9 mouse cellular contexts compared by ENCODE assay signal in genomic region chr4:99931240-99931580, GRCm38 (mm10). TPM values are rescaled to one million over a fixed set of nuclear protein-coding genes. Genes with fewer than 3 reads are reported as not detected.
A peak's percentile ranks its signal among the peaks of the same experiment; 100 is the strongest.
DNase-seq lines count a peak whose midpoint lies in the region; ATAC-seq and TF ChIP-seq lines count a peak whose summit lies in the region.
"Had no signal": no experiment of that assay in that cellular context is flagged by ENCODE, and none has a peak within 500 bp of the region (broad histone marks: within the 10 kb centered on the region; RNA-seq: fewer than 3 reads in every experiment).

No protein-coding gene starts in this region.

- no peaks in the 10 kb centered on the region for H3K9me3 ChIP-seq in forebrain, embryonic 13.5 days (replicated peaks)
- no peaks in the 10 kb centered on the region for H3K9me3 ChIP-seq in forebrain, embryonic 11.5 days (ENCODE audit: control insufficient read depth, low read length)
- H3K9me3 ChIP-seq in intestine, postnatal 0 days (ENCODE audit: control insufficient read depth), result no peaks in the 10 kb centered on the region
- no peaks in the 10 kb centered on the region for H3K9me3 ChIP-seq in neural tube, embryonic 13.5 days

- no peaks in the 10 kb centered on the region for H3K27me3 ChIP-seq in forebrain, embryonic 13.5 days
- H3K27me3 ChIP-seq in forebrain, embryonic 11.5 days (ENCODE audit: control insufficient read depth, insufficient read depth, low read length), result no peaks in the 10 kb centered on the region
- no peaks in the 10 kb centered on the region for H3K27me3 ChIP-seq in liver, adult 2 months (ENCODE audit: control insufficient read depth, insufficient read depth, low read length)
- H3K27me3 ChIP-seq in intestine, postnatal 0 days (replicated peaks; ENCODE audit: control insufficient read depth, insufficient read depth, low read length), result no peaks in the 10 kb centered on the region
- H3K27me3 ChIP-seq in neural tube, embryonic 13.5 days, result peaks cover 8% of the 10 kb centered on the region; the same call in 1 of the 2 replicates

- 65% methylated on average over 11 of the region's 11 CpGs for WGBS in forebrain, embryonic 13.5 days
- 62% methylated on average over 11 of the region's 11 CpGs for WGBS in forebrain, embryonic 11.5 days
- 25% methylated on average over 11 of the region's 11 CpGs for WGBS in liver, adult 2 months
- 56% methylated on average over 11 of the region's 11 CpGs for WGBS in intestine, postnatal 0 days
- 69% methylated on average over 11 of the region's 11 CpGs for WGBS in neural tube, embryonic 13.5 days

- peaks cover 32% of the 10 kb centered on the region; the same call in 1 of the 2 replicates for H3K79me2 ChIP-seq in liver, adult 2 months (ENCODE audit: control insufficient read depth, insufficient read depth, low read length)

- H3K4me3 ChIP-seq in forebrain, embryonic 13.5 days, result no peak overlapping the region
- no peak overlapping the region for H3K4me3 ChIP-seq in forebrain, embryonic 11.5 days (ENCODE audit: low read depth, low read length)
- H3K4me3 ChIP-seq in liver, adult 2 months (ENCODE audit: insufficient read depth, low read depth, low read length), result peak overlapping the region; percentile 33
- peak overlapping the region; percentile 76 for H3K4me3 ChIP-seq in intestine, postnatal 0 days (ENCODE audit: low read depth, low read length)
- H3K4me3 ChIP-seq in neural tube, embryonic 13.5 days, result no peak overlapping the region

- H3K4me1 ChIP-seq in forebrain, embryonic 13.5 days, result peaks cover 15% of the 10 kb centered on the region
- no peaks in the 10 kb centered on the region for H3K4me1 ChIP-seq in forebrain, embryonic 11.5 days (replicated peaks; ENCODE audit: control insufficient read depth, insufficient read depth, low read length)
- H3K4me1 ChIP-seq in liver, adult 2 months (ENCODE audit: control insufficient read depth, insufficient read depth, low read length), result peaks cover 23% of the 10 kb centered on the region
- H3K4me1 ChIP-seq in intestine, postnatal 0 days (replicated peaks; ENCODE audit: control insufficient read depth, insufficient read depth, low read length), result no peaks in the 10 kb centered on the region; the same call in 1 of the 2 replicates
- H3K4me1 ChIP-seq in neural tube, embryonic 13.5 days (replicated peaks), result peaks cover 16% of the 10 kb centered on the region

- no peak for TF ChIP-seq POLR2A in liver, adult 2 months (IDR thresholded peaks at IDR 0.05; ENCODE audit: extremely low read depth, insufficient read depth, low read length)

- no peak for ATAC-seq in forebrain, embryonic 13.5 days
- no peak for ATAC-seq in forebrain, embryonic 11.5 days (replicated peaks; ENCODE audit: low FRiP score)
- no peak for ATAC-seq in intestine, postnatal 0 days
- ATAC-seq in neural tube, embryonic 13.5 days (ENCODE audit: low read depth), result no peak
- ATAC-seq: activated CD4-positive, CD25-positive, alpha-beta regulatory T cell, adult 4 months had no signal

- no peak for TF ChIP-seq CTCF in liver, adult 2 months (IDR thresholded peaks at IDR 0.05; ENCODE audit: low read depth, low read length)
- TF ChIP-seq CTCF in intestine, postnatal 0 days (IDR thresholded peaks at IDR 0.05; ENCODE audit: low read depth), result no peak

- H3K4me2 ChIP-seq in forebrain, embryonic 13.5 days, result 0 out of 2 replicates have a peak overlapping the region, but pooled peaks have one; percentile 92
- H3K4me2 ChIP-seq in forebrain, embryonic 11.5 days (ENCODE audit: low read depth, low read length, severe bottlenecking), result no peak overlapping the region
- peak overlapping the region; percentile 86 for H3K4me2 ChIP-seq in intestine, postnatal 0 days (replicated peaks; ENCODE audit: low read depth)
- peak overlapping the region; percentile 74 for H3K4me2 ChIP-seq in neural tube, embryonic 13.5 days

- H3K9ac ChIP-seq in forebrain, embryonic 13.5 days, result no peak overlapping the region
- H3K9ac ChIP-seq in forebrain, embryonic 11.5 days (ENCODE audit: low read length), result no peak overlapping the region
- H3K9ac ChIP-seq in liver, adult 2 months (ENCODE audit: low read depth, low read length), result peak overlapping the region; percentile 29
- peak overlapping the region; percentile 66; the same call in 1 of the 2 replicates for H3K9ac ChIP-seq in intestine, postnatal 0 days (ENCODE audit: low read depth, low read length)
- no peak overlapping the region for H3K9ac ChIP-seq in neural tube, embryonic 13.5 days

- no peak for DNase-seq in forebrain, embryonic 11.5 days (ENCODE audit: low spot score)
- DNase-seq in liver, adult 2 months (ENCODE audit: extremely low read depth, low read depth, low spot score), result no peak
- no peak for DNase-seq in liver
- no peak for DNase-seq in adrenal gland, adult 18-20 months (ENCODE audit: low spot score in 2 of 2)
- DNase-seq in thymus, postnatal 4 days, result no peak

- no peak overlapping the region for H3K27ac ChIP-seq in forebrain, embryonic 13.5 days
- H3K27ac ChIP-seq in forebrain, embryonic 11.5 days (ENCODE audit: low read depth, low read length), result no peak overlapping the region
- peak overlapping the region; percentile 56 for H3K27ac ChIP-seq in liver, adult 2 months (replicated peaks; ENCODE audit: insufficient read depth, low read depth, low read length)
- H3K27ac ChIP-seq in intestine, postnatal 0 days (ENCODE audit: low read depth, low read length), result peak overlapping the region; percentile 94
- no peak overlapping the region for H3K27ac ChIP-seq in neural tube, embryonic 13.5 days (replicated peaks)

- no peaks in the 10 kb centered on the region for H3K36me3 ChIP-seq in forebrain, embryonic 13.5 days (ENCODE audit: poor library complexity, severe bottlenecking)
- H3K36me3 ChIP-seq in forebrain, embryonic 11.5 days (ENCODE audit: control insufficient read depth, insufficient read depth, low read length), result no peaks in the 10 kb centered on the region
- H3K36me3 ChIP-seq in liver, adult 2 months (ENCODE audit: control insufficient read depth, insufficient read depth, low read length), result peaks cover 2% of the 10 kb centered on the region; the same call in 1 of the 2 replicates
- no peaks in the 10 kb centered on the region for H3K36me3 ChIP-seq in intestine, postnatal 0 days (ENCODE audit: control insufficient read depth, insufficient read depth)
- no peaks in the 10 kb centered on the region for H3K36me3 ChIP-seq in neural tube, embryonic 13.5 days

RNA-seq across cellular contexts. Expression of gene Itgb3bp, which starts 1.6 kb away (rescaled TPM):
- 35.4 and 44.1 TPM in 2 replicates for polyA plus RNA-seq in forebrain, embryonic 13.5 days (2015; fragmentation: Nextera tagmentation; extraction: Ambion mirVana)
- 51.0 and 57.3 TPM in 2 replicates for polyA plus RNA-seq in forebrain, embryonic 11.5 days (2014; fragmentation: Nextera tagmentation; extraction: Ambion mirVana)
- total RNA-seq in liver, adult 2 months (2014; rRNA removed), result 1.4 and 2.6 TPM in 2 replicates
- polyA plus RNA-seq in liver, adult 2 months (2012; rRNA removed), result 0.19 and 0.26 TPM in 2 replicates
- polyA plus RNA-seq in intestine, postnatal 0 days (2015; fragmentation: Nextera tagmentation; extraction: Ambion mirVana), result 21.7 and 22.4 TPM in 2 replicates
- 19.7 and 20.5 TPM in 2 replicates for polyA plus RNA-seq in neural tube, embryonic 13.5 days (2015; fragmentation: Nextera tagmentation; extraction: Ambion mirVana)
- 1 to 10 TPM; 4.9 to 5.9 TPM for total RNA-seq in adrenal gland, adult 18-20 months (2021)

RNA-seq across cellular contexts. Expression of gene Pgm1, which starts 2.0 kb away (rescaled TPM):
- polyA plus RNA-seq in forebrain, embryonic 13.5 days (2015; fragmentation: Nextera tagmentation; extraction: Ambion mirVana), result 30.8 and 32.1 TPM in 2 replicates
- 56.8 and 58.9 TPM in 2 replicates for polyA plus RNA-seq in forebrain, embryonic 11.5 days (2014; fragmentation: Nextera tagmentation; extraction: Ambion mirVana)
- total RNA-seq in liver, adult 2 months (2014; rRNA removed), result 219 and 229 TPM in 2 replicates
- polyA plus RNA-seq in liver, adult 2 months (2012; rRNA removed), result 158 and 175 TPM in 2 replicates
- 139 and 143 TPM in 2 replicates for polyA plus RNA-seq in intestine, postnatal 0 days (2015; fragmentation: Nextera tagmentation; extraction: Ambion mirVana)
- polyA plus RNA-seq in neural tube, embryonic 13.5 days (2015; fragmentation: Nextera tagmentation; extraction: Ambion mirVana), result 49.4 and 56.7 TPM in 2 replicates
- 100 to 1,000 TPM in 1 of 2 experiments, 10 to 100 TPM in 1; 93.0 to 106 TPM for total RNA-seq in adrenal gland, adult 18-20 months (2021)

Comparison
In these comparisons a context has a peak if more than half of its experiments do, and no peak if none do; other contexts are left out.
1. H3K27ac ChIP-seq: peak in liver, adult 2 months (single experiment) and intestine, postnatal 0 days (single experiment); none in forebrain, embryonic 13.5 days (single experiment), forebrain, embryonic 11.5 days (single experiment) and neural tube, embryonic 13.5 days (single experiment).
2. H3K4me3 ChIP-seq: peak in liver, adult 2 months (single experiment) and intestine, postnatal 0 days (single experiment); none in forebrain, embryonic 13.5 days (single experiment), forebrain, embryonic 11.5 days (single experiment) and neural tube, embryonic 13.5 days (single experiment).
3. H3K9ac ChIP-seq: peak in liver, adult 2 months (single experiment) and intestine, postnatal 0 days (single experiment); none in forebrain, embryonic 13.5 days (single experiment), forebrain, embryonic 11.5 days (single experiment) and neural tube, embryonic 13.5 days (single experiment).
4. RNA of gene Itgb3bp, which starts 1.6 kb away (polyA plus RNA-seq): 51.0 to 57.3 TPM in forebrain, embryonic 11.5 days, 35.4 to 44.1 TPM in forebrain, embryonic 13.5 days, 21.7 to 22.4 TPM in intestine, postnatal 0 days and 19.7 to 20.5 TPM in neural tube, embryonic 13.5 days; 0.19 to 0.26 TPM in liver, adult 2 months; every median in the first group is over 10 times any median in the second.